Mouse (Mus musculus): ENCODE measurements at regions not wholly inside any gene's neighbourhood (a gene's known extent, or its start where the extent isn't known, plus 50 kb on each side); places are given as distances from the start of the nearest gene placed in this dataset.

DNA sequence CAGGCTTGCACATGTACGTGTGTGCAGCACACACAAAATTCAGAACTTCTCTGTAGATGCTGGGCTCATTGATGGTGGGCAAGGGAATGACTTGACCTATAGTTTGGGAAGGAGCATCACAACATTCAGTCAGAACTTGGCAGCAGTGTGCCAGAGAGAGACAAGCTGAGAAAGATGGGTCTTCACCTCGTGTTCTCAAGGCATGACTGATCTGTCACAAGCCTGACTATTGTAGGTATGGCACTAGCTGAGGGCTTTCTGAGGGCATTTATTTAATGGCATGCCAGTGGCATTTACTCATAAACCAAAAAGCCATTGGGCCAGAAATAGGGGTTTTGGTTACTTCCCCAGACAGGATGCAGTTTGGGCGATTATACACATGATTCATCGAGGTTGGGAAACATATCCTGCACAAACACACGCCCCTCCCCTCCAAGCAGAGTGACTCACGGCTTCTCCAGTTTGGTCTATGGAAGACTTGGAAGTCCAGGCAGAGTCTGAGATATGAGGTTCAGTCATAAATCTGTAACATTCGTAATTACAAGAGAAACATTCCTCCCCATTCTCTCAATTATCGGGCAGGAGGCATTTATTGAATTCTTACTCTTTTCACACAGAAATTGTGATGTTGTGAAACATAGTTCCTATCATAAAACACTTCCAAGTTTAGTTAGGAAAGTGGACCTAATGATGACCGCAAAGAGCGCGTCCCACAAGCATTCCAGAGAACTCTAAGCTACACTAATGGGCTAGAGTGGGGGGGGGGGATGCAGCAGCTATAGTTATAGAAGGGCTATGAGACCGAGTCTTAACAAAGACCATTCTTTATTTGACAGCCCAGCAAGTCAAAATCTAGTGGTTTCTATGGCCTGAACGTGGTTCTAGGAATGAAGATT is 318.6 kb upstream of the Ubash3b start:
- no peak for TF ChIP-seq POLR2A (IDR thresholded peaks at IDR 0.05; ENCODE audit: borderline replicate concordance, extremely low read depth, insufficient read depth, insufficient read length)
- Histone ChIP-seq H3K9ac (ENCODE audit: low read depth, low read length, severe bottlenecking) (no peak overlapping the region), H3K27ac (replicated peaks; ENCODE audit: low read depth, low read length) (no peak overlapping the region), H3K4me1 (ENCODE audit: control insufficient read depth, insufficient read depth, low read length) (peaks cover 8% of the 10 kb centered on the region), H3K4me3 (replicated peaks; ENCODE audit: low read length) (no peak overlapping the region), H3K9me3 (ENCODE audit: control insufficient read depth, low read length) (no peaks in the 10 kb centered on the region), H3K36me3 (ENCODE audit: control insufficient read depth, insufficient read depth, low read length) (peaks cover 10% of the 10 kb centered on the region), H3K27me3 (ENCODE audit: control insufficient read depth, insufficient read depth, low read length) (no peaks in the 10 kb centered on the region), H3K4me2 (replicated peaks; ENCODE audit: low read depth, low read length, severe bottlenecking) (no peak overlapping the region)
- ATAC-seq (ENCODE audit: low FRiP score, low read depth) (no peak), DNase-seq (ENCODE audit: low spot score) (no peak)
- 78% methylated on average over 13 of the region's 13 CpGs for WGBS

DNA sequence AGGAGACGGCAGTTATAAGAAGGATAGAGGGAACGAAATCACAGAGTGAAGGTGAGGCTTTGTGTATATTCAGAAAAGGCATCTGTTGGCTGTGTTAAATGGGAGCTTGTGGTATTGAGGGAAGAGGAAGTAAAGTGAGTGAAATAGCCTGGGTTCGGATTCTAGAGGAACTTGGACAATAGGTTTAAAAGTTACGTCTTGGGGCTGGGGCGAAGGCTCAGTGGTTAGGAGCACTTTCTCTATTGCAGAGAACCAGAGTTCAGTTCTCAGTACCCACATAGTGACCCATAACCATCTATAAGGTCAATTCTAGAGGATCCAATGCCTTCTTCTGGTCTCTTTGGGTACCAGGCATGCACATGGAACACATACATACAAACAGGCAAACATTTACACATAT is 317.6 kb upstream of the Ubash3b start:
- H3K4me1 ChIP-seq (ENCODE audit: control insufficient read depth, insufficient read depth, low read length): peaks cover 17% of the 10 kb centered on the region
- no peak overlapping the region for H3K27ac ChIP-seq (replicated peaks; ENCODE audit: low read depth, low read length)
- peaks cover 10% of the 10 kb centered on the region for H3K36me3 ChIP-seq (ENCODE audit: control insufficient read depth, insufficient read depth, low read length)
- DNase-seq (ENCODE audit: low spot score) (no peak), ATAC-seq (ENCODE audit: low FRiP score, low read depth) (no peak)
- H3K4me2 ChIP-seq (replicated peaks; ENCODE audit: low read depth, low read length, severe bottlenecking): no peak overlapping the region
- 87% methylated on average over 5 of the region's 5 CpGs for WGBS
- H3K4me3 ChIP-seq (replicated peaks; ENCODE audit: low read length): no peak overlapping the region
- TF ChIP-seq POLR2A (IDR thresholded peaks at IDR 0.05; ENCODE audit: borderline replicate concordance, extremely low read depth, insufficient read depth, insufficient read length): no peak
- H3K27me3 ChIP-seq (ENCODE audit: control insufficient read depth, insufficient read depth, low read length): no peaks in the 10 kb centered on the region
- H3K9ac ChIP-seq (ENCODE audit: low read depth, low read length, severe bottlenecking): no peak overlapping the region
- H3K9me3 ChIP-seq (ENCODE audit: control insufficient read depth, low read length): no peaks in the 10 kb centered on the region

DNA sequence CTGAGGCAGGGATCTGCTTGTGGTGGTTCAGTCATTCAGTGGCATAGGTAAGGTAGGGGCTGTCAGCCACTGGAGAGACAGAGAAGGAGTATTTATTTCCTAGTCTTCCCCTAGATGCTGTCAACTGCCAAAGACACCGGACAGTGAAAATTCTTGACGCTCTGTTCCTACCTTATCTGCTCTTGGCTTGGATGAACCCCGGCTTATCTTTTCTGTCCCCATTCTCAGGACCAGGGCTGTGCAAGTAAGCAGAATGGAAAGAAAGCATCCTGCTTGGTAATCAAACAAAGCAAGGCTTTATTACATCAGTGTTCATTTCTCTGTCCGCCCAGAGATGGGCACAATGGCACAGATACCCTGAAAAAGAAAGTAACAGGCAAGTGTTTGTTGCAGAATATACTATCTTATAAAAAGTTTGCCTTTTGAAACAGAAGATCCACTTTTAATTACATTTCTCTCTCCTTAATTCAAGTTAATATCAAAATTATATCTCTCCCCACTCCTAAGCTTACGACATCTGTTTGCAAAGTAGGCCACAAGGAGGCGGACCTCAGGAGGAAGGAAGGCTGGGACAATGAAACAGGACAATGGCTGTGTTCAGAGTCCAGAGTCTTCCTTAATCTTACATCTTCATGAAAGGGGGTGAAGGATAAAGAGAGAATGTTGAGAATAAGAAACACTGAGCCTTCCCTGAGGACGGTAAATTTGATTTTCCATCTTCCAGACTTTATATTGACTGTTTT is 316.8 kb upstream of the Ubash3b start:
- ATAC-seq (ENCODE audit: low FRiP score, low read depth) (no peak), DNase-seq (ENCODE audit: low spot score) (no peak)
- Histone ChIP-seq H3K4me2 (replicated peaks; ENCODE audit: low read depth, low read length, severe bottlenecking) (no peak overlapping the region), H3K4me3 (replicated peaks; ENCODE audit: low read length) (no peak overlapping the region), H3K27ac (replicated peaks; ENCODE audit: low read depth, low read length) (no peak overlapping the region), H3K27me3 (ENCODE audit: control insufficient read depth, insufficient read depth, low read length) (no peaks in the 10 kb centered on the region), H3K9ac (ENCODE audit: low read depth, low read length, severe bottlenecking) (no peak overlapping the region), H3K4me1 (ENCODE audit: control insufficient read depth, insufficient read depth, low read length) (peaks cover 18% of the 10 kb centered on the region), H3K36me3 (ENCODE audit: control insufficient read depth, insufficient read depth, low read length) (peaks cover 10% of the 10 kb centered on the region), H3K9me3 (ENCODE audit: control insufficient read depth, low read length) (no peaks in the 10 kb centered on the region)
- no peak for TF ChIP-seq POLR2A (IDR thresholded peaks at IDR 0.05; ENCODE audit: borderline replicate concordance, extremely low read depth, insufficient read depth, insufficient read length)
- WGBS: 92% methylated on average over 7 of the region's 7 CpGs

GRCm38 (mm10) chr9:41475326-41475725 is 313.8 kb upstream of the Ubash3b start:
- Histone ChIP-seq H3K4me2 (replicated peaks; ENCODE audit: low read depth, low read length, severe bottlenecking) (peak overlapping the region; percentile 62), H3K27ac (replicated peaks; ENCODE audit: low read depth, low read length) (peak overlapping the region; percentile 80), H3K4me1 (ENCODE audit: control insufficient read depth, insufficient read depth, low read length) (peaks cover 23% of the 10 kb centered on the region), H3K27me3 (ENCODE audit: control insufficient read depth, insufficient read depth, low read length) (no peaks in the 10 kb centered on the region), H3K9me3 (ENCODE audit: control insufficient read depth, low read length) (no peaks in the 10 kb centered on the region), H3K36me3 (ENCODE audit: control insufficient read depth, insufficient read depth, low read length) (peaks cover 7% of the 10 kb centered on the region; the same call in 1 of the 2 replicates), H3K9ac (ENCODE audit: low read depth, low read length, severe bottlenecking) (peak overlapping the region; percentile 52), H3K4me3 (replicated peaks; ENCODE audit: low read length) (peak overlapping the region; percentile 33)
- TF ChIP-seq POLR2A (IDR thresholded peaks at IDR 0.05; ENCODE audit: borderline replicate concordance, extremely low read depth, insufficient read depth, insufficient read length): no peak
- DNase-seq (ENCODE audit: low spot score) (peak; percentile 58), ATAC-seq (ENCODE audit: low FRiP score, low read depth) (no peak)
- WGBS: 42% methylated on average over 8 of the region's 8 CpGs

DNA sequence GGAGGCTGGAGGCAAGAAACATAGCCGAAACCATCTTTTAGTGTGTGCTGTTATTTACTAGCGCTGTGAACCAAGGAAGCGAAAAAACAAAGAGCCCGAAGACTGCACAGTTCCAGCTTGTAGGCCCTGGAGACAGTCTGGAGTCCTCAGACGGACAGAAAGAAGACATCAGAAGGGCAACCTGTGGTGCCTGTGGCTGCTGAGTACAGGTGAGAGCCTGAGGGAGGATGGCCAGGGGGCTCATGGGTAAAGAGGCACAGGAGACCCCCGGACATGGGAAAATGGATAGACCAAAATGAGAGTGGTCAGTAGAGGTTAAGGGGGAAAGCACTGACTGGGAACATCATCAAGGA is 313.4 kb upstream of the Ubash3b start:
- TF ChIP-seq POLR2A (IDR thresholded peaks at IDR 0.05; ENCODE audit: borderline replicate concordance, extremely low read depth, insufficient read depth, insufficient read length): 0 out of 2 replicates have a peak, but pooled peaks have one; percentile 0
- Histone ChIP-seq H3K36me3 (ENCODE audit: control insufficient read depth, insufficient read depth, low read length) (peaks cover 7% of the 10 kb centered on the region; the same call in 1 of the 2 replicates), H3K4me2 (replicated peaks; ENCODE audit: low read depth, low read length, severe bottlenecking) (peak overlapping the region; percentile 62), H3K9ac (ENCODE audit: low read depth, low read length, severe bottlenecking) (peak overlapping the region; percentile 52), H3K27me3 (ENCODE audit: control insufficient read depth, insufficient read depth, low read length) (no peaks in the 10 kb centered on the region), H3K4me3 (replicated peaks; ENCODE audit: low read length) (peak overlapping the region; percentile 33), H3K27ac (replicated peaks; ENCODE audit: low read depth, low read length) (peak overlapping the region; percentile 80), H3K9me3 (ENCODE audit: control insufficient read depth, low read length) (no peaks in the 10 kb centered on the region), H3K4me1 (ENCODE audit: control insufficient read depth, insufficient read depth, low read length) (peaks cover 27% of the 10 kb centered on the region)
- ATAC-seq (ENCODE audit: low FRiP score, low read depth): peak; percentile 36
- no peak for DNase-seq (ENCODE audit: low spot score)
- WGBS: 61% methylated on average over 6 of the region's 6 CpGs

All from limb, embryonic 14.5 days (tissue).